Mouse (Mus musculus): ENCODE measurements around the gene Spint2.
"Not testable (repeated sequence)": the region's sequence is repeated elsewhere in the genome, so short reads cannot be mapped to it uniquely, and the experiment has no call there.

- not testable (repeated sequence) for TF ChIP-seq GATA1 (IDR thresholded peaks at IDR 0.05; ENCODE audit: borderline replicate concordance, low read length); FLI1 (IDR thresholded peaks at IDR 0.05; ENCODE audit: low read length)
Measured at GRCm38 (mm10) chr7:29211013-29211412, 70.7 kb downstream of the Spint2 start.
